Mouse (Mus musculus): ENCODE results near the gene Taf12.

The Taf12 gene

DNA sequence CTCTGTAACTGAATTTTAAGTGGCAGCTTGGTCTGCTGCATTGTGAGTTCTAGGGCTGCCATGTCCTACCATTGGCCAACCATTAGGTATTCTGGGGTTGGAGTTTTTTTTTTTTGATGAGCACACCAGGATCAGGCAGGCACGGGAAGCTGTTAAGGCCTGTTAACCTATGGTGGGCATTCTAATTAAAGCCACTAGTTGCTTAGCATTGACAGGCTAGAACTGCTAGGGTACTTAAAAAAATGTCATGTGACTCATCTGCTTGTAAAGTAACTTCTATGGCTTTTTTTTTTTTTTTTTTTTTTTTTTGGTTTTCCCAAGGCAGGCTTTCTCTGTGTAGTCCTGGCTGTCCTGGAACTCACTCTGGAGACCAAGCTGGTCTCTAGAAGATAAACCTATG, 37.0 kb downstream of the Taf12 start:
- DNase-seq (ENCODE audit: low read depth, low spot score), result no peak

DNA sequence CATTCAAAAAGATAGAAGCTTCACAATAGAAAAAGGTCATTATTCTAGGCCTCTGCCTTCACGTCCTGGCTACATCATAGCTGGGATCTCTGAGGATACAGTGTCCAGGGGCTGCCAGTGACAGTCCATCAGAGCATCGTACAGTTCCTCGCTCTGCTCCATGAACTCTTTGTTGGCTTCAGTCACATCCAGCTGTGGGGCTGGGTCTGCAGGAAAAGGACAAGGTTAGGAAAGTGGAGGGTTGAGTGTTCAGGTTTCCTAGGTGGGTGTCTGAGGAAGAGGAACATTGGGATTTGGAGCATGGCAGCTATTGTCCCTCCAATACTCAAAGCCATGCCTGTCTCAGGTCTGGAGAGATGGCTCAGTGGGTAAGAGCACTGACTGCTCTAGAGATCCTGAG, 37.6 kb downstream of the Taf12 start:
- no peak for DNase-seq (ENCODE audit: low read depth, low spot score)

DNA sequence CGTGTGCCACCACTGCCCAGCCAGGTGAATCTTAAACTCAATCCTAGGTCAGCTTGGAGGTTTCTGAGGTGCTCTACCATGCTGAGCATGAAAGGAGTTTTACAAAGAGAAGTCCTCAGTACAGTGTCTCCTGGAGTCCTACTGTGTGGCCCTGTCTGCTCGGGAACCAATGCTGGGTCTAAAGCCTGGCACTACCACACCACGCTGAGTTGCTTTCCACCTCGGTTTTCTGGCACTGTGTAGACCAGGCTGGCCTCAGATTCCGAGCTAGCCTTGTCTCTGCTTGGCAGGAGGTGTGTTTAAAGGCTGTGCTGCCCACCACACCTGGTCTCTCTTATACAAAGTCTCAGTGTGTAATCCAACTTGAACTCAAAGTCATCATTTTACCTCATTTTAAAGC, 38.5 kb downstream of the Taf12 start:
- no peak for DNase-seq (ENCODE audit: low read depth, low spot score)

DNA sequence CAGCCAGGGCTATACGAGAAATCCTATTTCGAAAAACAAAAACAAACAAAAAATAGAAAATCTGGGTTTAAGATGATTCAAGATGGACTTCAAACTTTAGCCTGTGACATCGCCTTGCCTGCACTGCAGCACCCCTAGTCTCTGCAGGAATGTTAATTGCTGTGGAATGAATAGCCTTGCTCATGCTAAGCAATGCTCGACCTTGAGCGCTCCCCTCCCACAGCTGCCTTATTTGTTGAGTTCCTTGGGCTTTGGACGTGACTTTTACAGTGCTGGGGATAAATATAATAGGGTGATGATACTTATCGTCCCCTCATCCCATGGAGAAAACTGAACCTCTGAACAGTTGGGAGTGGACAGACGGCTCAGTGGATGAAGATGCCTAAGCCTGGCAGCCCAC, 41.5 kb downstream of the Taf12 start:
- DNase-seq (ENCODE audit: low read depth, low spot score), result no peak

DNA sequence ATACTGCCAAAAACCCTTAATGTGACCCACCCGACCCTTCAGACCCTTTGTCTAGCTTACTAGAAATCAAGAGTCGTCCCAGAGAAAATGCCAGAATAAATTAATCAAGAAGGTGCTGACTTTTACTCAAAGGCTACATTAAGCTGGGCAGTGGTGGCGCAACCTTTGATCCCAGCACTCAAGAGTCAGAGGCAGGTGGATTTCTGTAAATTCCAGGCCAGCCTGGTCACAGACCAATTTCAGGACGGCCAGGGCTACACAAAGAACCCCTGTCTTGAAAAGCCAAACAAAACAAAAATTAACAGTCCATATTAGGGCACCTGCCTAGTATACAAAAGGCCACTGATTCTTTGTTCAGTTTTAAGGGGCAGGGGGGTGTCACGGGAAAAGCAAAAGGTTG, 52.3 kb downstream of the Taf12 start:
- DNase-seq (ENCODE audit: low read depth, low spot score), result no peak

DNA sequence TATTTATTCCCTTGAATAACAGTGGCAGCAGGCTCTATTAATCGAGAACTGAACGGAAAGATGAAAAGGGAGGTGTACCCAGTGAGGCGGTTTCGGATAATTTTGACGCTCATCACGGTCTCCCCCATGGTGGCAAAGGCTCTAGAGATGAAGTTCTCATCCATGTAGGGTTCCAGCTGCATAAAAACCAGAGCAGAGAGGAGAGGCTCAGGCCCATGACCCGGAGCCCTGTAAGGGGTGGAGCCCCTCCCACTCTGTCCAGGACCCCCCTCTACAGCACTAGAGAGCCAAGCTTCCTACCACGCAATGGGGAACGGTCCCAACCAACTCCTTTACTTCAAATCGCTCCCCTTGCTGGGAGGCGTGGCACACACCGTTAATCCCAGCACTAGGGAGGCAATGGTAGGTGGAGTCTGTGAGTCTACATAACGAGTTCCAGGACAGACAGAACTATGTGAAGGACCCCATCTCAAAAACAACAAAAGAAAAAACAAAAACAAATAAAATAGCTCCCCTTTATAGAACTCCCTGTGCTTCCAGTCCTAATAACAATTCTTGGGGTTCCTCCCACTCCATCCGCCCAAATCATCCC, 54.3 kb downstream of the Taf12 start:
- peak; percentile 10 for DNase-seq (ENCODE audit: low read depth, low spot score)

DNA sequence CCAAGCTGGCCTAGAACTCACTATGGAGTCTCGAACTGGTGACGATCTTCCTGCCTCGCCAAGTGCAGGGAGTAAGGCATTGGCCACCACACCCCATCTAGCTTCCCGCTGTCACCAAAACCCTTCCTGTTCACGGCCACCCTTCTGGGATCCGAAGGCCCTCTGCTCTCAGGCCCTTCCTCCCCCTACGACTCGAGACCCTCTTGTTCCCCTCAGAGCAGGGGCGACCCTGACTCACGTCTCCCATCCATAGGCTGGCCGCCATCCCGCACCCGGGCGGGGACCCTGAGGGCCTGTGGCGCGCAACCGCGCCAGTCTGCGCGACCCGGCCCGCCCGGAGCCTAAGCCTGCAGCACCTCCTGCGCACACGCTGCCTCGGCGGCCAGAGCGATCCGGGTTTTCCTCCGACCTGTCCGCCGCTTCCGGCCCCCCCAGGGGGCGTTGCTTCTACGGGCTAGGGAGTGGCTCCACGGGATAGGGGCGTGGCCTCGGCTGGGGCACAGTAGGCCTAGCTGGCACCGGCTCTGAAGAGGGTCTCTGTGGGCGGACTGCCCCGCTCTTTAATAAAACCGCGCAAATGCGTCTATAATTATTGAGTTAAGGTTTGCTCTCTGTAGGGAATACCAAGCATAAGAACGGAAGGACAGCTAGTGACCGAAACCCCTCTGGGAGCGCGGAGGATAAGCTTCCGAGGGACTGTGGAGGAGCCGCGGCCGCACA, 55.1 kb downstream of the Taf12 start, which contains the start of gene Trnau1ap:
Gene Trnau1ap (minus strand): TSS at position 424 of the 720 bp plus-strand sequence.
- peak; percentile 94 for DNase-seq (ENCODE audit: low read depth, low spot score)

DNA sequence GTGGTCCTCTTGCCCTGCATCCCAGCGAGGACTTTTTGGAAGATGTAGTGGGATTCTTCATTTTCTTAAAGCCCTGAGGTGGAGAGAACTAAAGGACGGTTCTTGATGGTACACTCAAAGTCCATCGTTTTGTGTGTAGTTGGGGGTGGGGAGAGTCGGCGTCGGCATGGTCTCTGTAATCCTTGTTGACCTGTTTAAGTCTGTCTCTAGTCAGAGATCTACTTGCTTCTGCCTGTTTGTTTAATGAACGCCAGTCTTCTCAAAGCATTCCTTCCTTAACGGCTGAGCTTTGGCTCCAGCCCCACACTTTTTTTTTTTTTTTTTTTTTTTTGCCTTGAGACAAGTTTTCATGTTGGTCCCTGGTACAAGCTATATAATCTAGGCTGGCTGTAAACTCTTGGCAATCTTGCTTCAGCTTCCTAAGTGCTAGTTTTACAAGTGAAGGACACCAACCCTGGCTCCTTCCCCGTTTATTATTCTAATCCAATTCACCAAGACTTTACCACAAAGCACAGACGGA, 55.7 kb downstream of the Taf12 start:
- no peak for DNase-seq (ENCODE audit: low read depth, low spot score)

DNA sequence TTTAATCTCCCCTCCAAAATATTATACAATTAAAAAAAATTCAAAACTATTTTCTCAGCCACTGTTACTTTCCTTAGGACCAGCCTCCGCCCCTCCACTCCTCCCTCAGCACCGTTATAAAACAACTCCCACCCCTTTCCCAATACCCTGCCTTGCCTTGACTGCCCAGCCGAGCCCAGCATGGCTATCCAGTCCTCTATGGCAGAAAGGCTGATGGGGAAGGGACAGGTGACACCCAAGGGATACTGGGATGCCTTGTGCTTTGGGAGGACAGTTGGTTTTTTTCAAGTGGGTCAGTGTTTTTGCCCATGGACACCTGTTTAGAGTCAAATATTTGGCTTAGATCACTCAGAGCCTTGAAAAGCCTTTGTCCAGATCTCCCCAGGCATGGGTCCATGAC, 57.8 kb downstream of the Taf12 start:
- DNase-seq (ENCODE audit: low read depth, low spot score), result no peak

DNA sequence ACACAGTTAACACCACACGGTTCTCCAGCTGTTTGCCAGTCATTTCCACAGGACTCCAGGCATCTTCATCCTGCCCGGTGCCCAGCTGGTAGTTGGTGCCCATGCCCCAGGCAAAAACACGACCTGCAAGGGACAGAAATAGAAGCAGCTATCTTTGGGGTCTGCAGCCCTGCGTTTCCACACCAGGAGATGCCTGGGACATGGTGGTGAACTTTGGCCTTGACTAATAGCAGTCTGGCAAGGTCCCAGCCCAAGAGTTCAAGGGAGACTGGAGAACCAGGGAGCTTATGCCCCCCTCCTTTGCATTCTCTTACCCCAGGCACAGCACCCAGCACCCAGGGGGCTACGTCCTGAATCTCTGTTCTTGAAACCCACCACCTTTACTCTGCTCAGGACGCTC, 58.7 kb downstream of the Taf12 start:
- DNase-seq (ENCODE audit: low read depth, low spot score), result no peak

DNA sequence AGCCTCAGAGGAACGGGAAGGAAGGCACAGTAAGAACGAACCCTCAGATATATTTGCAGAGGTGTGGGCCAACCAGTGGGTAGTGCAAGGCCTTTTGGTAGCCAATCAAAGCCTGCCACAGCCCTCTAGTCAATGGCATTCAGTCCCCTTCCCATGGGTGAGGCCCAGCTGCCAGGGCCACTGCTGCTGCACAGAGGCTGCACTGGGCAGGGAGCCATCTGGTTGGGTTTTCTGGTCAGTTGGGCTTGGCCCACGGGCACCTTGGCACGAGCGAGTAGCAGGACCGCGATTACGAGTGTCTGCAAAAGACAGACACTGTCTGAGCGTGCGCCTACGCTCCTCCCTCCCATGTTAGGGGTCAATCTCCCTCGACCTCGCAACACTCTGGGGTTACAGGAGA, 64.8 kb downstream of the Taf12 start:
- DNase-seq (ENCODE audit: low read depth, low spot score), result no peak

DNA sequence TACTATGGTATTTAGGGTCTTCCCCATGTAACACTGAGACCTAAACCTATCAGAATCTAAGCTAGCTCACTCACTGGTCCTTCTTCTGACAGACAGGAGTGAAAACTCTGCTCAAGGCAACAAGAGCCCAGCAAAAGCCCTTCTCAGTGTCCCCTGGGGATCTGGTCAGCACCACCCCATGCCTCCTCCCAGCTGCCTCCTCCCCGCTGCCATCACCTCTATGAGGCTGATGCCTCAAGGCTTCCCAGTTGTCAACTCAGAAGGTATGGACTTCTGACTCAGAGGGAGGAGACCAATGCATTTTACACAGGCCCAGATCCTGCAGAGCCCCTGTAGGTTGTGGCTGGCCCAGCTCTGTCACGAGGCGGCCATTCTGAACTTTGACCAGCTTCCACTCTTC, 67.3 kb downstream of the Taf12 start:
- DNase-seq (ENCODE audit: low read depth, low spot score), result no peak

DNA sequence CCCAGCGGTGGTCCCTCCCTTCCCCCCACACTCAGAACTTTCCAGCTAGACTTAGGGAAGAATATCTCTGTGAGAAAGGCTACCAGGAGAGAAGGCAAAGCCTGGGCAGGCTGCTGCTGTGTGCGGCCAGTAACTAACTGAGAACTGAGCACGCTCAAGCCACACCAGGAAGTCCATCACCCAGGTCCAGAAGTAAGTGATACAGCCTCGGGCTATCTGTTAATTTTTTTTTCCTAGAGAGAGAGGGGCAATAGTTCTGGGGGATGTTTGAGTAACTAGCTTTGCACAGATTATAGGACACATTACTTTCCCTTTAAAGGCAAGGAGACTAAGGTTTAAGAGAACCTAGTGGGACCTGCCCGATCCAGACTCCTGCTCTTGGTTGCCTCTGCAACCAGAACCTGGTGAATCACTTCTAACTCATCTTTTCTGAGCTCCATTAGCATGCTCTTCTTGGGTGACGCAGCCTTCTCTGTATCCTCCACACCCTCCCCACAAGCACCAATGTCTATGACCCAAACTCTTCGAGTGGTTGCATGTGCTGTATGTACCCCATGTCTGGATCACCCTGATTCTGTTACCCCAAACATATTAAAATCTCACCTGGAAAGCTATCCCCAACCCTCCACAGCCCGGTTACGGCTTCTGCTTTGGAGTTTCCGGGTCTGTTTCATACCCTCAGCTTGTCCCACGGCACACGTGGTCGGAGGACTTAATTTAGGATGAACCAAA, 70.4 kb downstream of the Taf12 start:
- DNase-seq (ENCODE audit: low read depth, low spot score), result peak; percentile 68

All from A20 (cell line).